Mouse (Mus musculus): ENCODE measurements at regions not wholly inside any gene's neighbourhood (a gene's known extent, or its start where the extent isn't known, plus 50 kb on each side); places are given as distances from the start of the nearest gene placed in this dataset.
"Not testable (repeated sequence)": the region's sequence is repeated elsewhere in the genome, so short reads cannot be mapped to it uniquely, and the experiment has no call there.

- DNase-seq (ENCODE audit: low spot score in 2 of 2), result no peak
These were observed 88.3 kb upstream of the Tmem28 start for GRCm38 (mm10) chrX:99732526-99732925.

GRCm38 (mm10) chrX:99725101-99725500 is 95.7 kb upstream of the Tmem28 start:
- peak; percentile 20 to 21 for DNase-seq (ENCODE audit: low spot score in 2 of 2)

GRCm38 (mm10) chrX:99695366-99695765 is 125.5 kb upstream of the Tmem28 start:
- no peak for DNase-seq (ENCODE audit: low spot score in 2 of 2)

GRCm38 (mm10) chrX:99690971-99691370 is 129.8 kb upstream of the Tmem28 start:
- no peak for DNase-seq (ENCODE audit: low spot score in 2 of 2)

- DNase-seq (ENCODE audit: low spot score in 2 of 2), result no peak
These were observed 131.1 kb upstream of the Tmem28 start for GRCm38 (mm10) chrX:99689761-99690160.

GRCm38 (mm10) chrX:99682491-99682890 is 138.3 kb upstream of the Tmem28 start:
- DNase-seq (ENCODE audit: low spot score in 2 of 2), result not testable (repeated sequence)

GRCm38 (mm10) chrX:99667596-99667995 is 153.2 kb upstream of the Tmem28 start:
- DNase-seq (ENCODE audit: low spot score in 2 of 2), result no peak

- no peak for DNase-seq (ENCODE audit: low spot score in 2 of 2)
These were observed 158.3 kb upstream of the Tmem28 start for GRCm38 (mm10) chrX:99662566-99662965.

- no peak for DNase-seq (ENCODE audit: low spot score in 2 of 2)
These were observed 161.2 kb upstream of the Tmem28 start for GRCm38 (mm10) chrX:99659496-99660140.

- DNase-seq (ENCODE audit: low spot score in 2 of 2), result peak; percentile 53 to 73
These were observed 162.9 kb upstream of the Tmem28 start for GRCm38 (mm10) chrX:99657790-99658451.

- no peak for DNase-seq (ENCODE audit: low spot score in 2 of 2)
These were observed 163.8 kb upstream of the Tmem28 start for GRCm38 (mm10) chrX:99656988-99657387.

- DNase-seq (ENCODE audit: low spot score in 2 of 2), result no peak
These were observed 161.2 kb upstream of the Pja1 start for GRCm38 (mm10) chrX:99632211-99632775.

- no peak for DNase-seq (ENCODE audit: low spot score in 2 of 2)
These were observed 153.6 kb upstream of the Pja1 start for GRCm38 (mm10) chrX:99624515-99625179.

- DNase-seq (ENCODE audit: low spot score in 2 of 2), result no peak
These were observed 141.2 kb upstream of the Pja1 start for GRCm38 (mm10) chrX:99612130-99612759.

GRCm38 (mm10) chrX:99610096-99610495 is 139.0 kb upstream of the Pja1 start:
- no peak for DNase-seq (ENCODE audit: low spot score in 2 of 2)

- no peak for DNase-seq (ENCODE audit: low spot score in 2 of 2)
These were observed 138.5 kb upstream of the Pja1 start for GRCm38 (mm10) chrX:99609591-99609990.

- DNase-seq (ENCODE audit: low spot score in 2 of 2), result no peak
These were observed 137.2 kb upstream of the Pja1 start for GRCm38 (mm10) chrX:99608284-99608692.

- no peak for DNase-seq (ENCODE audit: low spot score in 2 of 2)
These were observed 134.2 kb upstream of the Pja1 start for GRCm38 (mm10) chrX:99605084-99605824.

- no peak for DNase-seq (ENCODE audit: low spot score in 2 of 2)
These were observed 132.6 kb upstream of the Pja1 start for GRCm38 (mm10) chrX:99603714-99604113.

- no peak for DNase-seq (ENCODE audit: low spot score in 2 of 2)
These were observed 131.3 kb upstream of the Pja1 start for GRCm38 (mm10) chrX:99602268-99602885.

GRCm38 (mm10) chrX:99595493-99595892 is 124.4 kb upstream of the Pja1 start:
- no peak for DNase-seq (ENCODE audit: low spot score in 2 of 2)
